Mouse (Mus musculus) embryonic facial prominence, embryonic 13.5 days (tissue): ENCODE results near the gene Ebf3. TPM values are rescaled to one million over a fixed set of nuclear protein-coding genes. Genes with fewer than 3 reads are reported as not detected.

Source experiments
- ATAC-seq: fragments of 200-750 bp; cut with Nextera tagmentation; 2 replicates; pipeline ENCODE4 v1.8.0; 2017; ENCODE audit warnings: low read depth; ENCODE audit not compliant: insufficient number of reproducible peaks, insufficient read depth, low FRiP score, low TSS enrichment
- H3K27ac ChIP-seq: fragments of 300-500 bp; sonication (generic); 2 replicates; pipeline ENCODE4 v1.5.1; 2015; ENCODE audit warnings: moderate library complexity, mild to moderate bottlenecking, inconsistent platforms
- H3K27me3 ChIP-seq: fragments of 300-500 bp; sonication (generic); 2 replicates; pipeline ENCODE4 v1.6.1; 2015; ENCODE audit warnings: mild to moderate bottlenecking, inconsistent platforms
- H3K36me3 ChIP-seq: fragments of 300-500 bp; sonication (generic); 2 replicates; pipeline ENCODE4 v1.6.1; 2015; ENCODE audit warnings: mild to moderate bottlenecking, inconsistent platforms
- H3K4me1 ChIP-seq: fragments of 300-500 bp; sonication (generic); 2 replicates; pipeline ENCODE4 v1.6.1; 2015; ENCODE audit warnings: inconsistent platforms
- H3K4me2 ChIP-seq: fragments of 300-500 bp; sonication (generic); 2 replicates; pipeline ENCODE4 v1.6.1; 2015; ENCODE audit warnings: moderate library complexity, mild to moderate bottlenecking, inconsistent platforms
- H3K4me3 ChIP-seq: fragments of 300-500 bp; sonication (generic); 2 replicates; pipeline ENCODE4 v1.5.1; 2015; ENCODE audit warnings: mild to moderate bottlenecking, inconsistent platforms
- H3K9ac ChIP-seq: fragments of 300-500 bp; sonication (generic); 2 replicates; pipeline ENCODE4 v1.6.1; 2015; ENCODE audit warnings: mild to moderate bottlenecking, inconsistent platforms
- H3K9me3 ChIP-seq: fragments of 300-500 bp; sonication (generic); 2 replicates; pipeline ENCODE4 v1.6.1; 2016; ENCODE audit warnings: inconsistent platforms
- WGBS: fragments of 180-500 bp; shearing (Covaris S2); methylation state at CpG from one replicate; pipeline ENCODE4 v1.1.7; 2015; ENCODE audit warnings: mixed read lengths; 5-methylcytosine and 5-hydroxymethylcytosine counted together
- polyA plus RNA-seq: library from polyadenylated mRNA; unstranded; fragments of >200 nt; fragmentation: Nextera tagmentation; extraction: Ambion mirVana; gene quantifications from 2 replicates; pipeline ENCODE4 v1.2.1, GENCODE M21; 2015

Ebf3 gene
- polyA plus RNA-seq: 8.6 and 11.6 TPM in 2 replicates

- H3K4me2 ChIP-seq: peak within 1 kb of the TSS; percentile 91
- no peaks in the 10 kb centered on the region for H3K9me3 ChIP-seq
- 0 out of 2 replicates have a peak, but pooled peaks cover 5% of the 10 kb centered on the region for H3K36me3 ChIP-seq
- peak within 1 kb of the TSS; percentile 89 for H3K27ac ChIP-seq
- H3K4me1 ChIP-seq: peaks cover 50% of the 10 kb centered on the region
- peaks cover 93% of the 10 kb centered on the region for H3K27me3 ChIP-seq
- peak within 1 kb of the TSS; percentile 83 for H3K9ac ChIP-seq
- peak; percentile 79 for ATAC-seq
- WGBS: under 1% methylated on average over 107 of the region's 127 CpGs
- H3K4me3 ChIP-seq: peak within 1 kb of the TSS; percentile 78
Observed at GRCm38 (mm10) chr7:137313904-137314691, at the start of gene Ebf3. Gene Ebf3 (minus strand): TSS chr7:137314445.

GRCm38 (mm10) chr7:137346860-137347259 lies 32.6 kb upstream of the Ebf3 start:
- Histone ChIP-seq H3K4me3 (no peak overlapping the region), H3K36me3 (no peaks in the 10 kb centered on the region), H3K9me3 (no peaks in the 10 kb centered on the region), H3K9ac (no peak overlapping the region), H3K27ac (no peak overlapping the region), H3K27me3 (0 out of 2 replicates have a peak, but pooled peaks cover 2% of the 10 kb centered on the region), H3K4me2 (no peak overlapping the region), H3K4me1 (0 out of 2 replicates have a peak, but pooled peaks cover 4% of the 10 kb centered on the region)
- no peak for ATAC-seq
- 65% methylated on average over 7 of the region's 7 CpGs for WGBS

- Histone ChIP-seq H3K9me3 (no peaks in the 10 kb centered on the region), H3K4me1 (0 out of 2 replicates have a peak, but pooled peaks cover 4% of the 10 kb centered on the region), H3K36me3 (no peaks in the 10 kb centered on the region), H3K4me3 (no peak overlapping the region), H3K4me2 (no peak overlapping the region), H3K27ac (no peak overlapping the region), H3K27me3 (0 out of 2 replicates have a peak, but pooled peaks cover 2% of the 10 kb centered on the region), H3K9ac (no peak overlapping the region)
- no peak for ATAC-seq
- WGBS: 51% methylated on average over 10 of the region's 10 CpGs
Observed at GRCm38 (mm10) chr7:137346068-137346467, 31.8 kb upstream of the Ebf3 start.

- WGBS: 90% methylated on average over 2 of the region's 2 CpGs
Observed at GRCm38 (mm10) chr7:137333951-137334350, 19.7 kb upstream of the Ebf3 start.

GRCm38 (mm10) chr7:137322926-137323325 lies 8.7 kb upstream of the Ebf3 start:
- H3K27ac ChIP-seq: no peak overlapping the region
- H3K9ac ChIP-seq: peak overlapping the region; percentile 74
- peak overlapping the region; percentile 50 for H3K4me3 ChIP-seq
- H3K9me3 ChIP-seq: no peaks in the 10 kb centered on the region
- 1% methylated on average over 18 of the region's 21 CpGs for WGBS
- H3K4me2 ChIP-seq: peak overlapping the region; percentile 91
- H3K36me3 ChIP-seq: no peaks in the 10 kb centered on the region
- peaks cover 95% of the 10 kb centered on the region for H3K27me3 ChIP-seq
- no peak for ATAC-seq
- peaks cover 42% of the 10 kb centered on the region for H3K4me1 ChIP-seq

More at GRCm38 (mm10) chr7:137333951-137334350, 19.7 kb upstream of the Ebf3 start:
- Histone ChIP-seq H3K9me3 (no peaks in the 10 kb centered on the region), H3K27me3 (peaks cover 36% of the 10 kb centered on the region), H3K27ac (no peak overlapping the region), H3K4me3 (no peak overlapping the region), H3K4me1 (no peaks in the 10 kb centered on the region), H3K36me3 (no peaks in the 10 kb centered on the region), H3K4me2 (no peak overlapping the region), H3K9ac (no peak overlapping the region)
- ATAC-seq: no peak

- Histone ChIP-seq H3K27ac (peak overlapping the region; percentile 51; the same call in 1 of the 2 replicates), H3K4me1 (peaks cover 50% of the 10 kb centered on the region), H3K27me3 (peaks cover 95% of the 10 kb centered on the region), H3K4me3 (peak overlapping the region; percentile 50), H3K4me2 (peak overlapping the region; percentile 91), H3K9ac (peak overlapping the region; percentile 74), H3K36me3 (no peaks in the 10 kb centered on the region), H3K9me3 (no peaks in the 10 kb centered on the region)
- 1% methylated on average over 52 of the region's 72 CpGs for WGBS
- no peak for ATAC-seq
Observed at GRCm38 (mm10) chr7:137321961-137322784, 7.9 kb upstream of the Ebf3 start.

- Histone ChIP-seq H3K4me2 (peak overlapping the region; percentile 91), H3K9me3 (no peaks in the 10 kb centered on the region), H3K9ac (peak overlapping the region; percentile 59), H3K4me1 (peaks cover 58% of the 10 kb centered on the region), H3K27ac (0 out of 2 replicates have a peak overlapping the region, but pooled peaks have one; percentile 39), H3K27me3 (peaks cover 96% of the 10 kb centered on the region), H3K4me3 (peak overlapping the region; percentile 50), H3K36me3 (no peaks in the 10 kb centered on the region)
- ATAC-seq: no peak
- under 1% methylated on average over 52 of the region's 52 CpGs for WGBS
Observed at GRCm38 (mm10) chr7:137321141-137321813, 7.0 kb upstream of the Ebf3 start.

- no peak for ATAC-seq
- Histone ChIP-seq H3K9me3 (no peaks in the 10 kb centered on the region), H3K4me1 (peaks cover 60% of the 10 kb centered on the region), H3K27ac (no peak overlapping the region; the same call in 1 of the 2 replicates), H3K4me3 (peak overlapping the region; percentile 50), H3K36me3 (no peaks in the 10 kb centered on the region), H3K27me3 (peaks cover 99% of the 10 kb centered on the region), H3K9ac (peak overlapping the region; percentile 59; the same call in 1 of the 2 replicates), H3K4me2 (peak overlapping the region; percentile 91)
- WGBS: 5% methylated on average over 11 of the region's 11 CpGs
Observed at GRCm38 (mm10) chr7:137320320-137320719, 6.1 kb upstream of the Ebf3 start.

GRCm38 (mm10) chr7:137318924-137319885 lies 5.0 kb upstream of the Ebf3 start:
- ATAC-seq: no peak
- Histone ChIP-seq H3K27ac (0 out of 2 replicates have a peak overlapping the region, but pooled peaks have one; percentile 16), H3K4me1 (peaks cover 67% of the 10 kb centered on the region), H3K36me3 (no peaks in the 10 kb centered on the region), H3K9me3 (no peaks in the 10 kb centered on the region), H3K4me3 (peak overlapping the region; percentile 78), H3K4me2 (peak overlapping the region; percentile 91), H3K9ac (peak overlapping the region; percentile 54), H3K27me3 (peaks cover 98% of the 10 kb centered on the region)
- under 1% methylated on average over 48 of the region's 48 CpGs for WGBS

- peak overlapping the region; percentile 39; the same call in 1 of the 2 replicates for H3K27ac ChIP-seq
- no peaks in the 10 kb centered on the region for H3K36me3 ChIP-seq
- H3K4me1 ChIP-seq: peaks cover 67% of the 10 kb centered on the region
- 9% methylated on average over 9 of the region's 9 CpGs for WGBS
- no peaks in the 10 kb centered on the region for H3K9me3 ChIP-seq
- peak overlapping the region; percentile 78 for H3K4me3 ChIP-seq
- peak overlapping the region; percentile 91 for H3K4me2 ChIP-seq
- ATAC-seq: no peak
- H3K9ac ChIP-seq: peak overlapping the region; percentile 57; the same call in 1 of the 2 replicates
- peaks cover 98% of the 10 kb centered on the region for H3K27me3 ChIP-seq
Observed at GRCm38 (mm10) chr7:137318383-137318775, 4.1 kb upstream of the Ebf3 start.
